Mouse (Mus musculus) liver, embryonic 14.5 days (tissue): Measurements from ENCODE around the gene Dpf2.

ENCODE experiments used
- CTCF ChIP-seq: IDR thresholded peaks from 2 replicates; pipeline ENCODE4 v1.5.1; 2016; ENCODE audit warnings: antibody characterized with exemption, low read depth, control low read depth
- EP300 ChIP-seq: IDR thresholded peaks from 2 replicates; pipeline ENCODE4 v1.6.1; 2016; ENCODE audit warnings: antibody characterized with exemption, low read depth

DNA sequence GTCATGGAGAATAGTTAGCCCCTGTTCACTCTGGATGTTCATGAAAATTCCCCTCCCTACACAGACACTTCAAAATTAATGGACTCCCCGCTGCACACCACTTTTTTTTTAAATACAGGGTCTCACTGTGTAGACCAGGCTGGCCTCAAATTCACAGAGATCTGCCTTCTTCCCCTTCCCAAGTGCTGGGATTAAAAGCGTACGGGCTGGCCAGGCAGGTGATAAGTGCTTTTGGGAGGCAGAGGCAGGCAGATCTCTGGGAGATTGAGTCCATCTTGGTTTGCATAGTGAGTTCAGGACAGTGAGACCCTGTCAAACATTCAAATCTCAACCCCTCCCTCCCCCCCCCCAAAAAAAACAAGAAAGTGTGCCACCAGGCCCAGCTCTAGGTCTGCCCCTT is 10.2 kb upstream of the Dpf2 start:
- no peak for TF ChIP-seq CTCF
- no peak for TF ChIP-seq EP300
